Mouse (Mus musculus) megakaryocyte, embryonic 14.5 days (primary cell): Measurements from ENCODE around the gene Gm42791.

ENCODE experiments used
- FLI1 ChIP-seq: IDR thresholded peaks from 2 replicates; pipeline ENCODE4 v1.6.1; 2012; ENCODE audit warnings: low read length, inconsistent platforms, mixed read lengths
- GATA1 ChIP-seq: IDR thresholded peaks from 3 replicates; pipeline ENCODE4 v1.6.1; 2012; ENCODE audit warnings: mixed read lengths, low read length, inconsistent platforms, borderline replicate concordance

DNA sequence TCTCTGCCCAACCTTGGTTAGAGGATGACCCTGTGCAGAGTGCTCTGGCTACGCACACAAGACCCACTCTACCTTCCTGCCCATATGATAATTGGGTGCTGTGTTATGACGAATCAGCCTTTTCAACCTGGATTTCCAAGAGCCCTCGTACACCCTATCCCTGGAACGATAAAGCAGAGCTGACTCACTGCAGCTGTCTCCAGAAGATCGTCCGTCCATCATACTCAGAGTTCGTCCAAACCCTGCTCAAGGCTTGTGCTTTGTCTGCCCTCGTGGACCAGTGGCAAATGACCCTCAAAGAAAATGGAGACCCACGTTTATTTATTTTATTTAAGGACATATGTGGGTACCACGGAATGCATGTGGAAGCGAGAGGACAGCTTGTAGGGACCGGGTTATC, 19.9 kb downstream of the Gm42791 start:
- TF ChIP-seq GATA1 (no peak), FLI1 (no peak)
